Mouse (Mus musculus) lung, postnatal 0 days (tissue): ENCODE data around the gene Scamp1. TPM values are rescaled to one million over a fixed set of nuclear protein-coding genes. Genes with fewer than 3 reads are reported as not detected.
A peak's percentile ranks its signal among the peaks of the same experiment; 100 is the strongest.
"Not testable (repeated sequence)": the region's sequence is repeated elsewhere in the genome, so short reads cannot be mapped to it uniquely, and the experiment has no call there.

Experiments
- ATAC-seq: fragments of 200-750 bp; cut with Nextera tagmentation; 2 replicates; pipeline ENCODE4 v1.8.0; 2017; ENCODE audit warnings: moderate library complexity
- DNase-seq: peaks from one replicate; pipeline ENCODE4 v3.0.0-alpha.2; 2016; ENCODE audit warnings: low spot score
- H3K27ac ChIP-seq: fragments of 300-500 bp; sonication (generic); 2 replicates; pipeline ENCODE4 v1.5.1; 2014; ENCODE audit warnings: antibody characterized with exemption, mild to moderate bottlenecking, low read length, mixed read lengths
- H3K27me3 ChIP-seq: fragments of 300-500 bp; sonication (generic); replicated peaks from 2 replicates; pipeline ENCODE4 v1.6.1; 2014; ENCODE audit warnings: low read length, mixed read lengths; ENCODE audit not compliant: insufficient read depth
- H3K36me3 ChIP-seq: fragments of 300-500 bp; sonication (generic); 2 replicates; pipeline ENCODE4 v1.6.1; 2014; ENCODE audit warnings: low read length, mixed read lengths; ENCODE audit not compliant: insufficient read depth
- H3K4me1 ChIP-seq: fragments of 300-500 bp; sonication (generic); 2 replicates; pipeline ENCODE4 v1.6.1; 2014; ENCODE audit warnings: antibody characterized with exemption, low read depth, low read length, mixed read lengths; ENCODE audit not compliant: insufficient read depth
- H3K4me2 ChIP-seq: fragments of 300-500 bp; sonication (generic); replicated peaks from 2 replicates; pipeline ENCODE4 v1.6.1; 2014; ENCODE audit warnings: low read depth, mild to moderate bottlenecking, low read length, moderate library complexity, mixed read lengths
- H3K4me3 ChIP-seq: fragments of 300-500 bp; sonication (generic); 2 replicates; pipeline ENCODE4 v1.5.1; 2014; ENCODE audit warnings: low read depth, low read length
- H3K9ac ChIP-seq: fragments of 300-500 bp; sonication (generic); replicated peaks from 2 replicates; pipeline ENCODE4 v1.6.1; 2014; ENCODE audit warnings: low read depth, mild to moderate bottlenecking
- H3K9me3 ChIP-seq: fragments of 300-500 bp; sonication (generic); 2 replicates; pipeline ENCODE4 v1.6.1; 2016; ENCODE audit warnings: low read length, mixed read lengths
- CTCF ChIP-seq: IDR thresholded peaks from 2 replicates; pipeline ENCODE4 v1.5.1; 2016; ENCODE audit warnings: antibody characterized with exemption, mild to moderate bottlenecking
- EP300 ChIP-seq: IDR thresholded peaks from 2 replicates; pipeline ENCODE4 v1.6.1; 2016; ENCODE audit warnings: antibody characterized with exemption, mild to moderate bottlenecking, control low read depth
- WGBS: fragments of 180-500 bp; shearing (Covaris S2); extraction: QIAGEN DNeasy Blood & Tissue Kit; methylation state at CpG from one replicate; pipeline ENCODE4 v1.1.7; 2014; 5-methylcytosine and 5-hydroxymethylcytosine counted together
- polyA plus RNA-seq: library from polyadenylated mRNA; unstranded; fragments of >200 nt; fragmentation: Nextera tagmentation; extraction: Ambion mirVana; gene quantifications from 2 replicates; pipeline ENCODE4 v1.2.1, GENCODE M21; 2015

The Scamp1 gene
- polyA plus RNA-seq, 1 experiment from 2014 or later = 26.9 TPM

- ATAC-seq (no peak), DNase-seq (no peak)
- H3K4me2 ChIP-seq = no peak overlapping the region
- no peaks in the 10 kb centered on the region for H3K27me3 ChIP-seq
- H3K27ac ChIP-seq = no peak overlapping the region
- H3K9ac ChIP-seq = no peak overlapping the region
- no peaks in the 10 kb centered on the region for H3K36me3 ChIP-seq
- H3K4me3 ChIP-seq = no peak overlapping the region
- WGBS = 78% methylated on average over 10 of the region's 10 CpGs
- H3K4me1 ChIP-seq = no peaks in the 10 kb centered on the region
- no peak for TF ChIP-seq EP300
- TF ChIP-seq CTCF = no peak
- no peaks in the 10 kb centered on the region for H3K9me3 ChIP-seq
Observed at GRCm38 (mm10) chr13:94316975-94317511, 31.4 kb upstream of the Scamp1 start.

DNA sequence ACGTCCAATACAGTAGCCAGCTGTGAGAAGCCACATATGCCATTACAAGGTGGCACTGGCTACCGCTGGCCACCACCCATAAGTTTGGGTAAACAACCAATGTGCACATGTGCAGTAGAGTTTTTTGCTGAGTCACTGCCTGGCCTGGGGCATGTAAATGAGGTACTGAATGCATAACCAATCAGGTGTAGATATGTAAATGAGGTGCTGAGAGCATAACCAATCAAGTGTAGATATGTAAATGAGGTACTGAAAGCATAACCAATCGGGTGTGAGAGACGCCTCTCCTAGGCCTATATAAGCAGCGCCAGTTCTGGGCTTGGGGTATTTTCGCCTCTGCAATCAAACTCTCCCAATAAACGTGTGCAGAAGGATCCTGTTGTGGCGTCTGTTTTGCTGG, 27.2 kb upstream of the Scamp1 start:
- DNase-seq, H3K27ac ChIP-seq, H3K9ac ChIP-seq, H3K27me3 ChIP-seq, ATAC-seq, H3K4me3 ChIP-seq, H3K9me3 ChIP-seq, H3K4me1 ChIP-seq, H3K36me3 ChIP-seq, H3K4me2 ChIP-seq: not testable (repeated sequence)
- 87% methylated on average over 8 of the region's 8 CpGs for WGBS

GRCm38 (mm10) chr13:94308279-94308678, 22.6 kb upstream of the Scamp1 start:
- ATAC-seq = no peak
- no peak for DNase-seq
- WGBS = 61% methylated on average over 2 of the region's 2 CpGs

GRCm38 (mm10) chr13:94307531-94307930, 21.9 kb upstream of the Scamp1 start:
- Histone ChIP-seq H3K36me3 (no peaks in the 10 kb centered on the region), H3K27me3 (no peaks in the 10 kb centered on the region), H3K4me3 (no peak overlapping the region), H3K9me3 (no peaks in the 10 kb centered on the region), H3K27ac (no peak overlapping the region), H3K9ac (no peak overlapping the region), H3K4me1 (no peaks in the 10 kb centered on the region), H3K4me2 (no peak overlapping the region)
- TF ChIP-seq EP300 (no peak), CTCF (no peak)
- DNase-seq = no peak
- no peak for ATAC-seq
- 82% methylated on average over 7 of the region's 7 CpGs for WGBS

More at GRCm38 (mm10) chr13:94308279-94308678, 22.6 kb upstream of the Scamp1 start:
- H3K4me3 ChIP-seq = no peak overlapping the region
- no peaks in the 10 kb centered on the region for H3K36me3 ChIP-seq
- no peak overlapping the region for H3K27ac ChIP-seq
- no peaks in the 10 kb centered on the region for H3K4me1 ChIP-seq
- no peak overlapping the region for H3K9ac ChIP-seq
- no peak for TF ChIP-seq EP300
- no peak for TF ChIP-seq CTCF
- no peaks in the 10 kb centered on the region for H3K9me3 ChIP-seq
- H3K27me3 ChIP-seq = no peaks in the 10 kb centered on the region
- H3K4me2 ChIP-seq = no peak overlapping the region

DNA sequence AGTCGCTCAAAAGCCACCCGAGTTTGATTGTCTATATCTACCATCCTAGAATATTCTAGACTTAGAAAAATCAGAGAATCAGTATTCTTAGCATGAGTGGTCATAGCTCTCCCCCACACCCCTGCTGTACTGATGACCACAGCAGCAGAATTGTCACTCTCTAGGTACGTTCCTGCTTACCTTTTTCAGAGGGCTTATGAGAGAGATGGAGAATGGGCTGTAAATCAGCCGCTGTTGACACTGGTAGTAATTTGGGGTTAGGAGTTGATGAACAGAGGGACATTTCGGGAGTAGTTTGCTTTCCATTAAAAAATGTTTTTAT, 21.3 kb upstream of the Scamp1 start:
- Histone ChIP-seq H3K9ac (no peak overlapping the region), H3K4me3 (peak overlapping the region; percentile 8; the same call in 1 of the 2 replicates), H3K36me3 (no peaks in the 10 kb centered on the region), H3K9me3 (no peaks in the 10 kb centered on the region), H3K27ac (no peak overlapping the region), H3K4me2 (peak overlapping the region; percentile 33; the same call in 1 of the 2 replicates), H3K27me3 (no peaks in the 10 kb centered on the region), H3K4me1 (no peaks in the 10 kb centered on the region)
- 25% methylated on average over 5 of the region's 5 CpGs for WGBS
- TF ChIP-seq CTCF (no peak), EP300 (no peak)
- DNase-seq (no peak), ATAC-seq (no peak)

DNA sequence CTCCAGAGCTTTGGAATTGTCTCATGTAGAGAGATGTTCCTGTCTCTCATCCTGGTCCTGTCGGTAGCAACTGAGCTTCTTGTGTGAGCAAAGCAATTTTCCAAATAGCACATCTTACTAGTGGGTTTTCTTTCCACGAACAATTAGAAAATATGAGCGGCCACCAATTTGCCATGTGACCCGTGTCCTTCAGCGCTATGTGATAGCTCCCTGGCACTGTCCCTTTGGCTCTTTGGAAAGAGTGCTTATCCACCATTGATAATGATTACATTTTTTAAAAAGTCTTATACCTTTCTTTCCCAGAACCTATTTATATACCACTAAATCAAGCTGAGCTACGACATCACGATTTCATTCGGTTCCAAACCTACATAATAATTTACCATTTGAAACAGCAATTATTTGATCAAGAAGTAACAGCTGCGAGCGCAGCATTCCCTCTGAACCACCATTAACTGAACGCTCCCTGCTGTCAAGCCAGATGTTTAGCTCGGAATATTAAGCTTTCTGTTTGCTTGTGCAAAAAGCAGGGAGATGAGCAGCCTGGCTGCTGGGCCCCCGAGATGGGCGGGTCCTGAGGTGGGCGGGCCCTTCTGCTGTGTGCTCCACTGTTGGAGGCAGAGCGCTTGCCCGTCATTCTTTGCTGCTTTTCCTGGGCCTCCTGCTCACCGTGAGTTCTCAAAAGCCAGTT, 20.8 kb upstream of the Scamp1 start:
- H3K36me3 ChIP-seq = no peaks in the 10 kb centered on the region

More for the DNA sequence above, 20.8 kb upstream of the Scamp1 start:
- Histone ChIP-seq H3K4me2 (peak overlapping the region; percentile 33; the same call in 1 of the 2 replicates), H3K27ac (no peak overlapping the region), H3K9me3 (no peaks in the 10 kb centered on the region), H3K4me1 (no peaks in the 10 kb centered on the region), H3K4me3 (peak overlapping the region; percentile 8; the same call in 1 of the 2 replicates), H3K9ac (no peak overlapping the region), H3K27me3 (no peaks in the 10 kb centered on the region)
- WGBS = 35% methylated on average over 18 of the region's 18 CpGs
- no peak for TF ChIP-seq CTCF
- TF ChIP-seq EP300 = no peak
- DNase-seq = peak; percentile 75
- peak; percentile 80 for ATAC-seq
